Mouse (Mus musculus) small intestine, adult 2 months (tissue): ENCODE data around the gene Zfp42.

Source experiments
- CTCF ChIP-seq: fragments of 200-500 bp; IDR thresholded peaks from 2 replicates; pipeline ENCODE4 v1.5.1; 2012; ENCODE audit warnings: low read depth, mild to moderate bottlenecking, control low read depth, inconsistent platforms, low read length, moderate library complexity, mixed read lengths; ENCODE audit not compliant: insufficient replicate concordance, insufficient read length; ENCODE audit errors: extremely low read depth
- POLR2A ChIP-seq: fragments of 200-500 bp; IDR thresholded peaks from 2 replicates; pipeline ENCODE4 v1.6.1; 2012; ENCODE audit warnings: low read depth, mild to moderate bottlenecking, control low read depth, inconsistent platforms, low read length, moderate library complexity

GRCm38 (mm10) chr8:43255695-43256094, 51.1 kb downstream of the Zfp42 start:
- TF ChIP-seq CTCF (no peak), POLR2A (no peak)
